Mouse (Mus musculus) gastrocnemius, postnatal 25 days (tissue): Measurements from ENCODE around the gene Gkap1. TPM values are rescaled to one million over a fixed set of nuclear protein-coding genes. Genes with fewer than 3 reads are reported as not detected.
A peak's percentile ranks its signal among the peaks of the same experiment; 100 is the strongest.

ENCODE experiments used
- DNase-seq: peaks from one replicate; pipeline ENCODE4 v3.0.0; 2022
- total RNA-seq, 2 experiments: library from RNA; stranded (reverse); gene quantifications; 1 replicate in 1 of 2; 2 replicates in 1 of 2; pipeline ENCODE4 v1.2.3; 2021

Gkap1 gene
- total RNA-seq, 2 experiments from 2014 or later, result 17.8 to 20.9 TPM

DNA sequence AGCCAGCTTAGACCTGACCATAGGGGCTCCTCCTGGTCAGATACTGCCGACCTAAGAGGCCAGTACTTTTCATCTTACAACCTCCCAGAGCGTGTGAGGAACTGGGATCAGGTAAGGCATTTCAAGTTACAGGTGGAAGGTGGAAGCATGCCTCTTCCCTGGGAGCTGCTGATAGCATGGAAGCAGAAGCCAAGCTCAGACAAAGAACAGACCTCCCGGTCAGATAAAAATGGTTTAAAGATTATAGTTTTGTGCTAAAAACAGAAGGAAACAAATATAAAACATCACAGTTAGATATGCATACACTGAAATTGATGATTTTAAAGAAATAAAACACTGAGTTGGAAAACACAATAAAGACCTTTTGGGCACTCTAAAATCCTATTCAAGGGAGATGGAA is 8.6 kb downstream of the Gkap1 start:
- DNase-seq, result no peak

DNA sequence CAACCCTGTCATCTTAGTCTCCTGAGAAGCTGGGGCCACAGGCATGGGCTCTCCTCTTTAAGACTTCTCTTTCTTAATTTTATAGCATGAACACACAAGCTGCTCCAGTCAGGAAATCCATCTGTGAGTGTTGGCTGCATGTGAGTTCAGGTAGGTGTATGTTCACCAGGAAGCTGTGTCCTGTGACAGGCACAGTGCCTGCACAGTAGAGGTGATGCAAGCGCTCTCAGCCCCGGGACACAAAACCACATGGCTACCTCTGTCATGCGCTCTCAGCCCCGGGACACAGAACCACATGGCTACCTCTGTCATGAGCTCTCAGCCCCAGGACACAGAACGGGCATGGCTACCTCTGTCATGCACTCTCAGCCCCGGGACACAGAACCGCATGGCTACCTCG is 12.0 kb downstream of the Gkap1 start:
- no peak for DNase-seq

DNA sequence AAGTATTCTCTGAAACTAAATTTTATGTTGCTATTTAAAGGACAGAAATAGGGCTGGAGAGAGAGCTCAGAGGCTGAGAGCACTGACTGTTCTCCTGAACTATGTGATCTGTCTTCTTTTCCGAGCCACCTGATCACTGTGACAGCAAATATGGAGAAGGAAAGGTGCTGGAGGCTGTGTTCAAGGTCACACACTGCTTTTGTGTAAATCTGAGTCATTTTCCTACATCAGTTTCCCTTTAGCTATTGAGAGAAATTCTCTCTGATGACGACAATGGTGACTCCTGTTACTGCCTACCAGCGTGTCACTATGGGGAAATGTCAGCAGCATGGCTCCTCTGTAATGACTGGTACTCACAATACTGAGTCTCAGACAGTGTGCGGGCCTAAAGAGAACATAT is 13.8 kb downstream of the Gkap1 start:
- no peak for DNase-seq

GRCm38 (mm10) chr13:58253268-58253667 is 22.2 kb downstream of the Gkap1 start:
- no peak for DNase-seq

GRCm38 (mm10) chr13:58248957-58249356 is 26.5 kb downstream of the Gkap1 start:
- no peak for DNase-seq

- no peak for DNase-seq
Observed at GRCm38 (mm10) chr13:58236536-58236935, 39.0 kb downstream of the Gkap1 start.

DNA sequence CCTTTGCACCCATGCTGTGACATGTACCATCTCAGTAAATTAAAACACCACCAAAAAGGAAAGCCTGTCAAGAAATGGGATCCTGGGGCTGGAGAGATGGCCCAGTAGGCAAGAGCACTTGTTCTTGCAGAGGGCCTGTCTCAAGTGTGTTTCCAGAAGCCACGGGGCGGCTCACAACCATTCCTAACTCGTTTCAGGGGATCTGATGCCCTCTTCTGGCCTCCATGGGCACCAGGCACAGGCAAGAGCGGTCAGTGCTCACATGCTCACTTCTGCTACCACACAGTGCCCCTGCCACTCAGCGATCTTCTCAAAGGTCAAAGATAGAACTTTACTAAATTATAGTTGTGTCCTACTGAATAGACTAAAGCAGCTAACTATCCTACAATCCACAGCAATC is 42.9 kb downstream of the Gkap1 start:
- peak; percentile 15 for DNase-seq

DNA sequence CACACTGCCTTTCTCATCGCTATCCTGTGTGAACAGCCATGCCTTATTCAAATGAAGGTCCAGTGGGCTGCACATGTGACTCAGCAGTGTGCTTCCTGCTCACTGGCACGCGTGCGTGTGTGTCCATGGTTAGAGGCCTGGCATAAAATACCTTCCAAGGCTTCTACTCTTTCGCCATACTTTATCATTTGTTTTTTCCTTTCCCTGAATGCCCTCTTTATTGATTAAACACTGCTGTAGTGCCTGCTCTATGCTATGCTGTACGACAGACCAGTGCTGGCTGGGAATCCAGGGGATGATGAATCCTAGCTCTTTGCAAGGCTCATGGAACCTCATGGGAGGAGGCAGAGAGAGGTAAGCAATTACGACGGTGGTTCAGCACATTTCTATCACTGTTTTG is 43.4 kb downstream of the Gkap1 start:
- no peak for DNase-seq

DNA sequence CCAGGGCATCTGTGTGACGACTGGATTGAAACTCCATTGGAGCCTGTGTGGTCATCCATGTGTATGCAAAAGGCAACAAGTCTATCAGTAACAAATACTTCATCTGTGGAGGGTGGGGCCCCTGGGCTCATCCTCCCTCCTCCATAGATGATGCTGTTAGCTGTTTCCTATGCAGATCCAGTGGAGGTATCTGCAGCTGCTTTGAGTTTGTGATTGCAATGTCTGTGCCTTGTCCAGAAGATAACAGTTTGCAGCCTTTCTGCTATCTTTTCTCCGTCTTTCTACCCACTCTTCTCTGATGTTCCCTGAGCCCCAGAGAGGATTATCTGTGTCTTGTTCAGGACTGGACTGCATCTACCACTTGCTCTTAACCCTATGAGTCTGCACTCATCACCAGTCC is 46.9 kb downstream of the Gkap1 start:
- no peak for DNase-seq

DNA sequence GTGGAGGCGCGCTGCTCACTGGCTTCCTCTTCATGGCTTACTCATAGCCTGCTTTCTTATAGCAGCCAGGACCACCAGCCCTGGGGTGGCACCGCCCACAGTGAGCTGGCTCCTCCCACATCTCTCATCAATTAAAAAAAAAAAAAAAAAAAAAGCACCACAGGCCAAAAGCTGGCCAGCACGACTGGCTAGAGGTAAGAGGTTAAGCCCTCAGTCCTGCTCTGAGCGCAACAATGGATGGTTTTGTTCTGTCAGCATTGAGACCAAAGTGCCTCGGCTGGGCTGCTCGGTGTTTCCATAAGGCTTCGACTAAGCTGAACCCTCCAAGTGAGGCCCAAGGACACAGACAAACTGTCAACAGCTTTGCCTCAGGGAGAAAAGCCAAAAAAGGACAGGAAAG is 49.8 kb downstream of the Gkap1 start:
- DNase-seq, result no peak

GRCm38 (mm10) chr13:58220206-58220605 is 55.3 kb downstream of the Gkap1 start:
- no peak for DNase-seq

- no peak for DNase-seq
Observed at GRCm38 (mm10) chr13:58217536-58217935, 58.0 kb downstream of the Gkap1 start.

GRCm38 (mm10) chr13:58216395-58216794 is 59.1 kb downstream of the Gkap1 start:
- DNase-seq, result no peak

DNA sequence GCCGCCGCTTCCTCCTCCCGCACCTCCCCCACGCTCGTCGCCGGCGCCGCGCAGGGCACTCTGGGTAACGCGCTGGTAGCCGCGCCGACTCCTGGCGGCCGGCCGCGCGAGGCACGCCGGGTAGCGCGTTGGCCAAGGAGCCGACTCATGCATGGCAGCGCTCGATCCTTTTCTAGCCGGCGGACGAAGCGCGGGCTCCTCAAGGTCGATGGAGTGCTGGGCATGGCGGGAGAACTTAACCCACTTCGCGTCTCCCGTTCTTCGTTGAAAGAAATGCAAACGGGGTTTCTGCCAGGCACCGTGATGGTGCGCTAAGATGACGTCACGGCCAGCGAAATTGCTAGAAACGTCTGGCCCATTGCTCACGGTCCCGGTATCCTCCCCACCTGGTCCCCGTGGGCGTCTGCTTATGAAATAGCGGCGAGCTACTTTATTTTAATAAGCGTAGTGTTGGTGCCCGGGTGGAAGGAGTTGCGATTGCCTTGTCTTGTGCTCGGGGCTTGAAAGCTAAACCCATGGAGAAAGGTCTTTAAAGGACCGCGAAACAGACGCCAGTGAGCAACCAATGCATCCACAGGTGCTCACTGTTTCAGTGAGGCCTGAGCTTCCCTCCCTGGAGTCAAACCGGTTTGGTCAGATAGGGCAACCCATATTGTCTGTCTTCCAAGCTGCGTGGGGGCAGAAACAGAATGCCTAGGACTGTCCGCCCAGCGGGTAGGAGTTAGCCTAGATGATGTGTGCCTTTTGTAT is 59.7 kb downstream of the Gkap1 start, which contains the start of gene Ubqln1:
Ubqln1 (minus strand) TSS at position 62 of the 750 bp plus-strand sequence.
- DNase-seq, result peak; percentile 87

- no peak for DNase-seq
Observed at GRCm38 (mm10) chr13:58215253-58215591, 60.3 kb downstream of the Gkap1 start.

DNA sequence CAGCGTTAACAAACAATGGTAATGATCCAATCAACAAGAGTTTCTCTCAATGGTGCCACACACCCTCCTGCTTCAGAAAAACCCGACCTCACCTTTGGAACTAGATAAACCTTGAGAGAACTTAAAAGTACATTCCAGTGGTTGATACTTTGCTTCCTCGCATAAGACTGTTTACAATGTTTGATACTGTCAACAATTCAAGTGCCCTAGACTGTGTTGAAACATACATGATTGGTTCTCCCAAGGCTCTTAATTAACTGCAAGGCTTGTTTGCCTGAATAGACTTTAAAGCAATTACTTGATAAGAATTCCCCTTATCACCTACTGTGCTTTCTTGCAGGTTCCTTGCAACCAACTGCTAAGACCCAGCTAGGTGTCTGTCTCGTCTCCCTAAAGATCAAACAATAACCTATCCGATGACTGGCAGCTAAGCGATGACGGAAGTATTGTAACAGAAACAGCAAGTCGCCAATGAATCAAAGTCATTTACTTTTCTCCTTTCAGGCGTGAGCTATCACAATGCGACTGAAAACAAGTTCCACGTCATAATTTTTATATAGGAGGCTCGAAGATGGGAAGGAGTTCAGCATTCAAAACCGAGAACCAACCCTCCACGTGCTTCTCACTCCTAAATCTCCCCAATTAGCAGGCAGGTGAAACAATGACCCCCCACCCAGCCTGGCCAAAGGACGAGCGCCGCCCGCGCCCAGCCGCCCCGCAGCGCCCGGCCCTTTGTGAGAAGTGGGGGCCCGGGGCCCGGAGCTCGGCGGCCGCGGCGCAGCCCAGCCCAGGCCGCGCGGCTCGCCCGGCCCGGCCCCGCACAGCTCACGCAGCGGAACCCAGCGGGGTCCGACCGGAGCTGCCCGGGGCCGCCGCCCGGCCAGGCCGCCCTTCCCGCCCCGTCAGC is 60.9 kb downstream of the Gkap1 start:
- no peak for DNase-seq

- no peak for DNase-seq
Observed at GRCm38 (mm10) chr13:58213801-58214200, 61.7 kb downstream of the Gkap1 start.

- DNase-seq, result no peak
Observed at GRCm38 (mm10) chr13:58212530-58212929, 63.0 kb downstream of the Gkap1 start.

- DNase-seq, result no peak
Observed at GRCm38 (mm10) chr13:58210441-58210840, 65.1 kb downstream of the Gkap1 start.

DNA sequence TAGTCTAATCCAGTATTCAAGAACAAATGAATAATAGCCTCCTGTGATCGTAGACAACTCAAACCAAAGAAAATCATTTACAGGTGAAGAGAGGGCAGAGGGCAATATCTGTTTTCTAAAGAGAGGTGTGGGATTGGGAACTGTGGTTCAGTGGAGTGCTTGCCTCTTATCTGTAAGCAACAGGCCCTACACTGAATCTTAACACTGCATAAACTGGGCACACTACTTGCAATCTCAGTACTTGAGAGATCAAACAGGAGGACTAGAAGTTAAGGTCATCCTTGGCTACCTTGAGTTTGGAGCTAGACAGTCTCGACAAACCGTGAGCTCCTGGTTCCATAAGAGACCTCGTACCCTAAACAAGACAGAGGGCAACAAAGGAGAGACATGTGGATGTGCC is 69.4 kb downstream of the Gkap1 start:
- no peak for DNase-seq

GRCm38 (mm10) chr13:58204986-58205385 is 70.5 kb downstream of the Gkap1 start:
- DNase-seq, result no peak

DNA sequence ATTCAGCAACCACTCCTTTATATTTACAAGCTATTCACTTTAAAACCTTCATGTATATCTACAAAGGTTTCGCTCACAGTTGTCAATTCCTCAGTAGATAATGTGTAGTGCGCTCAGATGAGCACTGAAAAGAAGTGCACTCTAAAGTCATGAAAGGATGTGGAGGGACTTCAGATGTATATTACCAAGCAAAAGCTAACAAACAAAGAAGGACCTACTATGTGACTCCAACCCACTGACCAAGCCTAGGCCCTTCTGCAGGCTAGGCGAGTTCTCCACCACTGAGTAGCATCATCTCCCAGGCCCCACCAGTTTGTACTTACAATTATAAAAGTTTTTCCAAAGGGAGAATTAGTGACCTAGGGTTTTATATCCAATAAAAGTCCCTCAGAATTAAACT is 71.3 kb downstream of the Gkap1 start:
- no peak for DNase-seq

- DNase-seq, result no peak
Observed at GRCm38 (mm10) chr13:58202903-58203302, 72.6 kb downstream of the Gkap1 start.

- no peak for DNase-seq
Observed at GRCm38 (mm10) chr13:58201908-58202307, 73.6 kb downstream of the Gkap1 start.
